Mouse (Mus musculus) lung, postnatal 10 days (tissue): ENCODE measurements around the gene Slc27a2.
A peak's percentile ranks its signal among the peaks of the same experiment; 100 is the strongest.
"Not testable (repeated sequence)": the region's sequence is repeated elsewhere in the genome, so short reads cannot be mapped to it uniquely, and the experiment has no call there.

Experiments
- DNase-seq: peaks from one replicate; pipeline ENCODE4 v3.0.0; 2021

The Slc27a2 gene

GRCm38 (mm10) chr2:126552357-126553290, at the start of gene Slc27a2:
Slc27a2 (plus strand) TSS chr2:126552407.
- peak; percentile 9 for DNase-seq

- no peak for DNase-seq
Observed at GRCm38 (mm10) chr2:126505156-126505555, 47.1 kb upstream of the Slc27a2 start.

GRCm38 (mm10) chr2:126507477-126507876, 44.7 kb upstream of the Slc27a2 start:
- no peak for DNase-seq

- no peak for DNase-seq
Observed at GRCm38 (mm10) chr2:126508228-126508627, 44.0 kb upstream of the Slc27a2 start.

- DNase-seq: no peak
Observed at GRCm38 (mm10) chr2:126515069-126515826, 37.0 kb upstream of the Slc27a2 start.

- DNase-seq: peak; percentile 29
Observed at GRCm38 (mm10) chr2:126519872-126520581, 32.2 kb upstream of the Slc27a2 start.

- DNase-seq: peak; percentile 33
Observed at GRCm38 (mm10) chr2:126520828-126521227, 31.4 kb upstream of the Slc27a2 start.

- no peak for DNase-seq
Observed at GRCm38 (mm10) chr2:126521471-126521870, 30.7 kb upstream of the Slc27a2 start.

- DNase-seq: no peak
Observed at GRCm38 (mm10) chr2:126522056-126522455, 30.2 kb upstream of the Slc27a2 start.

- DNase-seq: not testable (repeated sequence)
Observed at GRCm38 (mm10) chr2:126523101-126523745, 29.0 kb upstream of the Slc27a2 start.

GRCm38 (mm10) chr2:126524271-126524670, 27.9 kb upstream of the Slc27a2 start:
- no peak for DNase-seq

- DNase-seq: no peak
Observed at GRCm38 (mm10) chr2:126527461-126527860, 24.7 kb upstream of the Slc27a2 start.

GRCm38 (mm10) chr2:126530581-126530980, 21.6 kb upstream of the Slc27a2 start:
- no peak for DNase-seq

GRCm38 (mm10) chr2:126537654-126538053, 14.6 kb upstream of the Slc27a2 start:
- DNase-seq: no peak

GRCm38 (mm10) chr2:126540390-126540925, 11.7 kb upstream of the Slc27a2 start:
- no peak for DNase-seq

GRCm38 (mm10) chr2:126542211-126542610, 10.0 kb upstream of the Slc27a2 start:
- no peak for DNase-seq

- no peak for DNase-seq
Observed at GRCm38 (mm10) chr2:126545297-126545696, 6.9 kb upstream of the Slc27a2 start.

GRCm38 (mm10) chr2:126546392-126546791, 5.8 kb upstream of the Slc27a2 start:
- no peak for DNase-seq

GRCm38 (mm10) chr2:126549681-126550080, 2.5 kb upstream of the Slc27a2 start:
- no peak for DNase-seq

GRCm38 (mm10) chr2:126551244-126551890, 840 bp upstream of the Slc27a2 start:
- DNase-seq: no peak

- no peak for DNase-seq
Observed at GRCm38 (mm10) chr2:126551896-126552295, 311 bp upstream of the Slc27a2 start.

- no peak for DNase-seq
Observed at GRCm38 (mm10) chr2:126553291-126553639, 1.1 kb downstream of the Slc27a2 start.
